In genomic region chr19:43939769-43940689, GRCm38 (mm10) we compare ENCODE assay signal across 8 mouse cellular contexts. TPM values are rescaled to one million over a fixed set of nuclear protein-coding genes. Genes with fewer than 3 reads are reported as not detected.
A peak's percentile ranks its signal among the peaks of the same experiment; 100 is the strongest.
DNase-seq lines count a peak whose midpoint lies in the region; ATAC-seq and TF ChIP-seq lines count a peak whose summit lies in the region.

Gene Dnmbp (minus strand): TSS chr19:43940191.

- peak within 1 kb of the TSS; percentile 69 for H3K9ac ChIP-seq in ES-E14 (ENCODE audit: insufficient read depth, low read depth, low read length, poor library complexity, severe bottlenecking)
- peak within 1 kb of the TSS; percentile 75 for H3K9ac ChIP-seq in forebrain, postnatal 0 days
- H3K9ac ChIP-seq in lung, embryonic 14.5 days = peak within 1 kb of the TSS; percentile 78

- H3K36me3 ChIP-seq in ES-E14 (ENCODE audit: control insufficient read depth, insufficient read depth, low read length, poor library complexity, severe bottlenecking) = no peaks in the 10 kb centered on the region
- no peaks in the 10 kb centered on the region for H3K36me3 ChIP-seq in forebrain, postnatal 0 days (ENCODE audit: insufficient read depth)
- H3K36me3 ChIP-seq in lung, embryonic 14.5 days (ENCODE audit: insufficient read depth) = no peaks in the 10 kb centered on the region

- H3K27ac ChIP-seq in ES-E14 (ENCODE audit: insufficient read depth, low read depth, low read length, poor library complexity, severe bottlenecking) = no peak within 1 kb of the TSS
- H3K27ac ChIP-seq in cerebellum, adult 2 months (ENCODE audit: insufficient read depth, low read length) = no peak within 1 kb of the TSS
- H3K27ac ChIP-seq in forebrain, postnatal 0 days (ENCODE audit: low read depth, low read length) = no peak within 1 kb of the TSS
- peak within 1 kb of the TSS; percentile 76 for H3K27ac ChIP-seq in layer of hippocampus, adult 2 months
- H3K27ac ChIP-seq in lung, embryonic 14.5 days (ENCODE audit: low read depth) = peak within 1 kb of the TSS; percentile 58; the same call in 1 of the 2 replicates

- H3K4me3 ChIP-seq in ES-E14 (ENCODE audit: insufficient read depth in 1 of 2, low read depth in 1 of 2, low read length in 2 of 2, poor library complexity in 1 of 2, severe bottlenecking in 1 of 2) = peak within 1 kb of the TSS; percentile 77 to 83
- peak within 1 kb of the TSS; percentile 86 for H3K4me3 ChIP-seq in cerebellum, adult 2 months (replicated peaks; ENCODE audit: insufficient read depth, low read depth, low read length)
- H3K4me3 ChIP-seq in forebrain, postnatal 0 days (ENCODE audit: low read depth, low read length) = peak within 1 kb of the TSS; percentile 80
- peak within 1 kb of the TSS; percentile 72 for H3K4me3 ChIP-seq in layer of hippocampus, adult 2 months
- peak within 1 kb of the TSS; percentile 72 for H3K4me3 ChIP-seq in lung, embryonic 14.5 days (ENCODE audit: low read depth, low read length)

- no peak for DNase-seq in ES-E14 (ENCODE audit: low read depth, low spot score)
- peak; percentile 81 to 84 for DNase-seq in cerebellum, adult 2 months
- DNase-seq in forebrain, postnatal 0 days = peak; percentile 83
- DNase-seq in heart, postnatal 36 days = peak; percentile 88 to 94
- peak; percentile 58 to 85 for DNase-seq in layer of hippocampus, adult 2 months (ENCODE audit: low spot score in 2 of 2)
- DNase-seq in lung, embryonic 14.5 days = peak; percentile 91
- peak; percentile 82 for DNase-seq in testis, postnatal 14 days (ENCODE audit: low spot score)

- peak; percentile 59; the same call in 1 of the 2 replicates for TF ChIP-seq CTCF in cerebellum, adult 2 months (IDR thresholded peaks at IDR 0.05; ENCODE audit: borderline replicate concordance, insufficient read depth, low read depth, low read length)
- TF ChIP-seq CTCF in forebrain, postnatal 0 days (IDR thresholded peaks at IDR 0.05; ENCODE audit: low read depth) = peak; percentile 79
- peak; percentile 84 for TF ChIP-seq CTCF in layer of hippocampus, adult 2 months (conservative IDR thresholded peaks at IDR 0.05)
- TF ChIP-seq CTCF in lung, embryonic 14.5 days (IDR thresholded peaks at IDR 0.05; ENCODE audit: low read depth) = peak; percentile 71

- H3K4me2 ChIP-seq in forebrain, postnatal 0 days (ENCODE audit: low read depth) = peak within 1 kb of the TSS; percentile 76
- H3K4me2 ChIP-seq in lung, embryonic 14.5 days = peak within 1 kb of the TSS; percentile 75

- no peaks in the 10 kb centered on the region for H3K9me3 ChIP-seq in ES-E14 (ENCODE audit: control insufficient read depth, insufficient read depth, low read depth, low read length)
- H3K9me3 ChIP-seq in forebrain, postnatal 0 days (ENCODE audit: low read length) = no peaks in the 10 kb centered on the region
- no peaks in the 10 kb centered on the region for H3K9me3 ChIP-seq in lung, embryonic 14.5 days (ENCODE audit: low read depth, low read length)

- intact Hi-C loops in heart, postnatal 36 days (cut with DNase I) = loop anchor here (1.0 to 2.0 kb wide), 5 partner anchors 19 to 108 kb away; no protein-coding TSS in a partner anchor

- H3K27me3 ChIP-seq in cerebellum, adult 2 months (ENCODE audit: control insufficient read depth, insufficient read depth, low read length) = no peaks in the 10 kb centered on the region
- H3K27me3 ChIP-seq in forebrain, postnatal 0 days (ENCODE audit: insufficient read depth, low read length) = no peaks in the 10 kb centered on the region
- no peaks in the 10 kb centered on the region for H3K27me3 ChIP-seq in lung, embryonic 14.5 days (ENCODE audit: insufficient read depth, low read length)

- TF ChIP-seq POLR2A in cerebellum, adult 2 months (IDR thresholded peaks at IDR 0.05; ENCODE audit: borderline replicate concordance, insufficient read depth, low read length) = 0 out of 2 replicates have a peak, but pooled peaks have one; percentile 27

- peak; percentile 91 for ATAC-seq in forebrain, postnatal 0 days
- peak; percentile 90 for ATAC-seq in lung, embryonic 14.5 days (ENCODE audit: insufficient read depth)
- peak; percentile 68 for ATAC-seq in neutrophil, adult 5-6 weeks (ENCODE audit: extremely low read depth, insufficient number of reproducible peaks, low FRiP score, poor library complexity, severe bottlenecking)

- H3K4me1 ChIP-seq in ES-E14 (ENCODE audit: control insufficient read depth in 2 of 2, insufficient read depth in 2 of 2, low read length in 2 of 2, poor library complexity in 1 of 2) = peaks cover 2 to 3% of the 10 kb centered on the region in 2 experiments; a peak in 3 of 4 replicates
- peaks cover 5% of the 10 kb centered on the region; the same call in 1 of the 2 replicates for H3K4me1 ChIP-seq in cerebellum, adult 2 months (ENCODE audit: control insufficient read depth, insufficient read depth, low read length)
- H3K4me1 ChIP-seq in forebrain, postnatal 0 days (ENCODE audit: insufficient read depth) = no peaks in the 10 kb centered on the region
- peaks cover 13% of the 10 kb centered on the region for H3K4me1 ChIP-seq in lung, embryonic 14.5 days (ENCODE audit: insufficient read depth)

- WGBS in cerebellum, adult 2 months = 5% methylated on average over 67 of the region's 94 CpGs
- 8% methylated on average over 87 of the region's 94 CpGs for WGBS in forebrain, postnatal 0 days
- 3% methylated on average over 74 of the region's 94 CpGs for WGBS in lung, embryonic 14.5 days

- in situ Hi-C loops in ES-E14 (cut with MboI; ENCODE audit: low sequenced_read_pairs in 2 of 2, unreplicated experiment in 2 of 2) = no loop called here

TF ChIP-seq in ES-E14, 5 proteins besides CTCF, POLR2A, EP300 and RAD21:
- TF ChIP-seq HCFC1 (IDR thresholded peaks at IDR 0.05; ENCODE audit: borderline replicate concordance, insufficient read depth, low read length) (no peak), ZC3H11A (IDR thresholded peaks at IDR 0.05; ENCODE audit: borderline replicate concordance, low read depth, low read length) (no peak), MAFK (IDR thresholded peaks at IDR 0.05; ENCODE audit: insufficient read depth, low read depth, low read length) (no peak), ZNF384 (IDR thresholded peaks at IDR 0.05; ENCODE audit: low read depth, low read length) (no peak), CHD2 (IDR thresholded peaks at IDR 0.05; ENCODE audit: low read depth, low read length) (no peak)

RNA-seq across cellular contexts. Expression of gene Dnmbp, which starts in this region (rescaled TPM):
- total RNA-seq in ES-E14 (2012; rRNA removed) = 11.5 and 14.3 TPM in 2 replicates
- polyA plus RNA-seq in cerebellum, adult 2 months (2012; rRNA removed) = 13.3 and 14.4 TPM in 2 replicates
- total RNA-seq in forebrain, postnatal 0 days (2014; rRNA removed) = 8.2 and 12.7 TPM in 2 replicates
- polyA plus RNA-seq in forebrain, postnatal 0 days (2015; fragmentation: Nextera tagmentation; extraction: Ambion mirVana) = 3.3 and 5.2 TPM in 2 replicates
- total RNA-seq in heart, postnatal 36 days (2021) = 1 to 10 TPM; 9.0 to 9.7 TPM
- 1 to 10 TPM; 9.2 to 9.3 TPM for total RNA-seq in layer of hippocampus, adult 2 months (2021)
- polyA plus RNA-seq in lung, embryonic 14.5 days (2014; fragmentation: Nextera tagmentation; extraction: Ambion mirVana) = 22.4 and 24.2 TPM in 2 replicates
- total RNA-seq in neutrophil, adult 5-6 weeks (2017) = 26.2 and 29.7 TPM in 2 replicates

Comparison
In these comparisons a context has a peak if more than half of its experiments do, and no peak if none do; other contexts are left out.
1. H3K27ac ChIP-seq: peak in layer of hippocampus, adult 2 months (single experiment) and lung, embryonic 14.5 days (single experiment); none in ES-E14 (single experiment), cerebellum, adult 2 months (single experiment) and forebrain, postnatal 0 days (single experiment).
2. Peak in every context shown above with its lines, with median percentiles within 50 percentile points of each other: H3K4me3 ChIP-seq, H3K9ac ChIP-seq, CTCF ChIP-seq and ATAC-seq.